Mouse (Mus musculus) liver, postnatal 0 days (tissue): ENCODE measurements at regions not wholly inside any gene's neighbourhood (a gene's known extent, or its start where the extent isn't known, plus 50 kb on each side); places are given as distances from the start of the nearest gene placed in this dataset.
"Not testable (repeated sequence)": the region's sequence is repeated elsewhere in the genome, so short reads cannot be mapped to it uniquely, and the experiment has no call there.

Source experiments
- ATAC-seq: fragments of 200-750 bp; cut with Nextera tagmentation; 2 replicates; pipeline ENCODE4 v1.8.0; 2017; ENCODE audit warnings: mild to moderate bottlenecking, moderate library complexity
- DNase-seq: peaks from one replicate; pipeline ENCODE4 v3.0.0-alpha.2; 2016
- H3K27ac ChIP-seq: fragments of 300-500 bp; sonication (generic); 2 replicates; pipeline ENCODE4 v1.5.1; 2014; ENCODE audit warnings: antibody characterized with exemption, moderate library complexity, mild to moderate bottlenecking, low read depth
- H3K27me3 ChIP-seq: fragments of 300-500 bp; sonication (generic); 2 replicates; pipeline ENCODE4 v1.6.1; 2014; ENCODE audit warnings: low read length, control low read depth, mixed read lengths; ENCODE audit not compliant: insufficient read depth
- H3K36me3 ChIP-seq: fragments of 300-500 bp; sonication (generic); replicated peaks from 2 replicates; pipeline ENCODE4 v1.6.1; 2014; ENCODE audit warnings: mild to moderate bottlenecking, control low read depth, low read length, moderate library complexity, mixed read lengths; ENCODE audit not compliant: insufficient read depth
- H3K4me1 ChIP-seq: fragments of 300-500 bp; sonication (generic); 2 replicates; pipeline ENCODE4 v1.6.1; 2014; ENCODE audit warnings: antibody characterized with exemption, mild to moderate bottlenecking, control low read depth; ENCODE audit not compliant: insufficient read depth
- H3K4me2 ChIP-seq: fragments of 300-500 bp; sonication (generic); 2 replicates; pipeline ENCODE4 v1.6.1; 2014; ENCODE audit warnings: low read depth, mild to moderate bottlenecking, low read length, moderate library complexity, mixed read lengths
- H3K4me3 ChIP-seq: fragments of 300-500 bp; sonication (generic); 2 replicates; pipeline ENCODE4 v1.5.1; 2014; ENCODE audit warnings: low read depth, low read length
- H3K9ac ChIP-seq: fragments of 300-500 bp; sonication (generic); replicated peaks from 2 replicates; pipeline ENCODE4 v1.6.1; 2014; ENCODE audit warnings: mild to moderate bottlenecking, moderate library complexity
- H3K9me3 ChIP-seq: fragments of 300-500 bp; sonication (generic); 2 replicates; pipeline ENCODE4 v1.6.1; 2016; ENCODE audit warnings: mild to moderate bottlenecking, control low read depth, low read length, mixed read lengths
- CTCF ChIP-seq: sonication (generic); IDR thresholded peaks from 2 replicates; pipeline ENCODE4 v1.5.1; 2016; ENCODE audit warnings: antibody characterized with exemption, low read depth
- EP300 ChIP-seq: IDR thresholded peaks from 2 replicates; pipeline ENCODE4 v1.6.1; 2016; ENCODE audit warnings: antibody characterized with exemption, low read depth, mild to moderate bottlenecking
- WGBS: fragments of 180-500 bp; shearing (Covaris S2); extraction: QIAGEN DNeasy Blood & Tissue Kit; methylation state at CpG from one replicate; pipeline ENCODE4 v1.1.7; 2014; ENCODE audit not compliant: insufficient replicate concordance; 5-methylcytosine and 5-hydroxymethylcytosine counted together

DNA sequence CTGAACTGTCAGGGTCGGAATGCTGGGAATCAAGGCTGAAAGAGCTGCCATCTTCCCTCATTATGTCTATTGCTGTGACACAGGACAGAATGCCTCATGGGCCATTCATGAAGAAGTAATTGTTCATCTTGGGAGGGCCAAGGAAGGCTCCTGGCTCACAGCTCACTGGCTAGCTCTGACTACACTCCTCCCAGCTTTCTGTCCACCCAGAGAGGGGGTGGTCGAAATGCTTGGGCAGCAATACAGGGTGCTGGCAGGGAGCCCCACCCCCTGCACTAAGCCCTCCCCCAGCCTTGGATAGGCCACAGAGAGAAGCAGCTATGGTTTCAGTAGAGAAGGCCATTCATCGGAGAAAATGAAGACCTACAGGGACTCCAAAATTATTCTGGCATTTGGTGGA is 192.2 kb upstream of the Prok2 start:
- DNase-seq (no peak), ATAC-seq (no peak)
- 72% methylated on average over 3 of the region's 3 CpGs for WGBS
- no peaks in the 10 kb centered on the region for H3K9me3 ChIP-seq
- H3K4me2 ChIP-seq, result no peak overlapping the region
- no peak overlapping the region for H3K9ac ChIP-seq
- no peaks in the 10 kb centered on the region for H3K27me3 ChIP-seq
- TF ChIP-seq CTCF (no peak), EP300 (no peak)
- no peak overlapping the region for H3K4me3 ChIP-seq
- no peaks in the 10 kb centered on the region for H3K4me1 ChIP-seq
- no peaks in the 10 kb centered on the region for H3K36me3 ChIP-seq
- H3K27ac ChIP-seq, result no peak overlapping the region

DNA sequence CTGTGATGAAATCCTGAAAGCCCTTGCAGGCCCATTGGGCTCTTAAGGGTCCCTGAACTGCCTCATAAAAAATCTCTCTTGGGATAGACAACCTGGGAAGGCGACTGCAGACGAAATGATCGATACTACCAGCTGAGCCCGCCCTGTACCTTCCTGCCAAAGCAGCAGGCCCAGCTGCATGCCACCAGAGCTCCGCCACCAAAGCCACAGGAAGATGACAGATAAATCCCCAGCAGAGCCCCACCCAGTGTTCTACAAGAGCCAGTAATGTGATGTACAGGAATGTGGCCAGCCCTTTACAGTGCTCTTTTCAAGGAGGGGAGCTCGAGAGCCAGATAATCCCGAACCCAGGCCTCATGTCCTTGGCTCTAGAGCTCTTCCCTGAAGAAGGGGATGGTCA is 183.7 kb upstream of the Prok2 start:
- Histone ChIP-seq H3K27ac (no peak overlapping the region), H3K4me3 (no peak overlapping the region), H3K4me2 (no peak overlapping the region), H3K9me3 (no peaks in the 10 kb centered on the region), H3K4me1 (no peaks in the 10 kb centered on the region; the same call in 1 of the 2 replicates), H3K9ac (no peak overlapping the region; the same call in 1 of the 2 replicates), H3K27me3 (no peaks in the 10 kb centered on the region), H3K36me3 (no peaks in the 10 kb centered on the region)
- 39% methylated on average over 7 of the region's 7 CpGs for WGBS
- TF ChIP-seq CTCF (no peak), EP300 (no peak)
- DNase-seq (no peak), ATAC-seq (no peak)

DNA sequence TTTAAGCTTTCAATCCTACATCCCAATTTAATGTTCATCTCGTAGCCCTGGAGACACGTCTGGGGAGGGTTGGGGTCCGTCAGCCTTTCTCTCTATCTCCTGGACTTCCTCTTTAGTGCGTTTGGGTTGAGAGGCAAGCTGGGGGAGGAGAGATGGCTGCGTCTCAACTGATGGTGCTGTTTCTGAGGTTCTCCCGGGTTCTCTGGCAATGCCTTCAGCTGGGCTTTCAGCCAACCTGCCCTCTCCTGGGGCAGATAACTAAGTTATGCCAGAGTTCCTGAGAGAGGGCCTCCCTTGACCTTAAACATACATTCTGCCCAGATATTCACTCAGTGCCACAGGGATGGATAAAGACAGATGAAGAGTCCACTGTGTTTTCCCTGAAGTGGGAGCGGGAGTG is 183.3 kb upstream of the Prok2 start:
- Histone ChIP-seq H3K36me3 (no peaks in the 10 kb centered on the region), H3K4me1 (no peaks in the 10 kb centered on the region; the same call in 1 of the 2 replicates), H3K9ac (no peak overlapping the region; the same call in 1 of the 2 replicates), H3K27me3 (no peaks in the 10 kb centered on the region), H3K4me2 (no peak overlapping the region), H3K9me3 (no peaks in the 10 kb centered on the region), H3K27ac (no peak overlapping the region), H3K4me3 (no peak overlapping the region)
- TF ChIP-seq CTCF (no peak), EP300 (no peak)
- 27% methylated on average over 7 of the region's 7 CpGs for WGBS
- DNase-seq (no peak), ATAC-seq (no peak)

DNA sequence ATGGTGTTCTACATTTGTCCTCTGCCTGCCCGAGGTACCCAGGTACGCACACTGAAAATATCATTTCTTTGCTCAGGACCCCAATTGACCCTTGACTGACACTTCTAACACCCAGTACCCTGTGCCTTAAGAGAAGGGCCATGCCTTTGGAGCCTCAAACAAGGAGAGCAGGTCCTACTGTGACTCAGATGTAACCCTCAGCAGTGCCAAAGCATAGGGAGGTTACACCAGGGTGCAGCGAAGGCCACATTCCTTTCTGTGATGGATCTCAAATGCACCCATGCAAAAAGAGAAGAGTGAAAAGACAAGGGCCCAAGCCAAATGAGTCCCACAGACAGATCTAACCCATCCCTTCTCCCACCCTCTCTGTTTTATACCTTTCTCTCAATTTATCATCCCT is 181.9 kb upstream of the Prok2 start:
- H3K36me3 ChIP-seq, result no peaks in the 10 kb centered on the region
- no peaks in the 10 kb centered on the region; the same call in 1 of the 2 replicates for H3K4me1 ChIP-seq
- TF ChIP-seq CTCF (no peak), EP300 (no peak)
- H3K9me3 ChIP-seq, result no peaks in the 10 kb centered on the region
- H3K4me2 ChIP-seq, result no peak overlapping the region
- H3K27me3 ChIP-seq, result no peaks in the 10 kb centered on the region
- no peak overlapping the region for H3K27ac ChIP-seq
- no peak for ATAC-seq
- H3K9ac ChIP-seq, result no peak overlapping the region
- no peak overlapping the region for H3K4me3 ChIP-seq
- no peak for DNase-seq
- 79% methylated on average over 3 of the region's 3 CpGs for WGBS

DNA sequence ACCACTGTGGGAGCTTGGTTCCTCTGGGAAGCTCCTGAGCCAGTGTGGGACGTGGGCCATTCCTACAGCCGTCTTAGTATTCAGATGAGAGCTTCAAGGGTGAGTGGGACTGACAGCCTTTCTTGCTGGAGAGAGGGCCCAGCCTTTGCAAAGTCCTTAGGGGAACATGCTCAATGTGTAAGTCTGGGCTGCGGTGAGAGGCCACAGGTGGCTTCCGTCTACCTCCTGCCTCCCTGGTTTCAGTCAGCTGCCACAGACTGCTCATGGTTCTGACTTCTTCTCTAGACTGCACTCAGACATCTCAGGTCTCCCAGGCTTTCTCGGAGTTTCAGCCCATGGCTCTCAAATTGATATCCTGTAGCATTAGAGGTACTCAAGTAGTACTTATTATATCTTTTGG is 179.0 kb upstream of the Prok2 start:
- no peaks in the 10 kb centered on the region; the same call in 1 of the 2 replicates for H3K4me1 ChIP-seq
- 75% methylated on average over 5 of the region's 5 CpGs for WGBS
- TF ChIP-seq EP300 (no peak), CTCF (no peak)
- ATAC-seq (no peak), DNase-seq (no peak)
- no peak overlapping the region for H3K27ac ChIP-seq
- H3K4me2 ChIP-seq, result no peak overlapping the region
- H3K4me3 ChIP-seq, result no peak overlapping the region
- no peaks in the 10 kb centered on the region for H3K27me3 ChIP-seq
- H3K9ac ChIP-seq, result no peak overlapping the region
- no peaks in the 10 kb centered on the region for H3K9me3 ChIP-seq
- no peaks in the 10 kb centered on the region for H3K36me3 ChIP-seq

DNA sequence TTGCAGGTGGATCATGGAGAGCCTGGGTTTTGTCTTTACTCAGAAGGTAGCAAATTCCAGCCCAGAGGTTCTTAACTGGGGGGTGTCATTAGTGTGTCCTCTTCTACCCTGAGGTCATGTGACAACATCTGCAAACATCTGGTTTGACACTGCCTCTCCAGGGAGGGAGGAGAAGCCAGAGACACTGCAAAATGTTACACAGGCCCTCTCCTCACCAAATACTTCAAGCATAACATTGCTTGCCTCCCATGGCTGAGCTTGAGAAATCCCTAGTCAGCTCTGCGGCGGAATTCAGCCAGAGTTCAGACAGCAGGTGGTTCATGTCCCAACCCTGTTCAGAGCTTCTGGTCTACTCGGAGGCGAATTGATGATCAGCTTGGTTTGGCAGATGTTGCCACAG is 178.4 kb upstream of the Prok2 start:
- no peak overlapping the region for H3K27ac ChIP-seq

DNA sequence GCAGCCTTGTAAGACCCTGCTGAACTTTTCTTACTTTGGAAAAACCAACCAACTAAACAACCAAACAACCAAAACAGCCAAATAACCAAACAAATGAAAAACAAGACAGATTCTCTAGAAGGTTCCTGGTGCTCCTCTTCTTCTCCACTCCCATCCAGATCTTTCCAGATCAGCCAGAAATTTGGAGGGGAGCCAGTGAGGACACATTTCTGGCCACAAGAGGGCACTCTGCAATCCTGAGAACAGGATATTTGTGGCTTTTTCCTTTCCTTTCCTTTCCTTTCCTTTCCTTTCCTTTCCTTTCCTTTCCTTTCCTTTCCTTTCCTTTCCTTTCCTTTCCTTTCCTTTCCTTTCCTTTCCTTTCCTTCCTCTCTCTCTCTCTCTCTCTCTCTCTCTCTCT is 177.9 kb upstream of the Prok2 start:
- TF ChIP-seq CTCF, result peak; percentile 72
- H3K27me3 ChIP-seq, H3K4me3 ChIP-seq, H3K27ac ChIP-seq, H3K4me1 ChIP-seq, ATAC-seq, H3K36me3 ChIP-seq, H3K9me3 ChIP-seq, H3K4me2 ChIP-seq, H3K9ac ChIP-seq: not testable (repeated sequence)
- DNase-seq, result peak; percentile 49

More for the DNA sequence above, 178.4 kb upstream of the Prok2 start:
- Histone ChIP-seq H3K4me1 (no peaks in the 10 kb centered on the region), H3K36me3 (no peaks in the 10 kb centered on the region), H3K4me2 (no peak overlapping the region), H3K9me3 (no peaks in the 10 kb centered on the region), H3K27me3 (no peaks in the 10 kb centered on the region), H3K9ac (no peak overlapping the region), H3K4me3 (no peak overlapping the region)
- 74% methylated on average over 4 of the region's 4 CpGs for WGBS
- no peak for ATAC-seq
- TF ChIP-seq CTCF (no peak), EP300 (no peak)
- no peak for DNase-seq
